Comparison of ENCODE assay signal across 11 mouse cellular contexts in the genomic region with DNA sequence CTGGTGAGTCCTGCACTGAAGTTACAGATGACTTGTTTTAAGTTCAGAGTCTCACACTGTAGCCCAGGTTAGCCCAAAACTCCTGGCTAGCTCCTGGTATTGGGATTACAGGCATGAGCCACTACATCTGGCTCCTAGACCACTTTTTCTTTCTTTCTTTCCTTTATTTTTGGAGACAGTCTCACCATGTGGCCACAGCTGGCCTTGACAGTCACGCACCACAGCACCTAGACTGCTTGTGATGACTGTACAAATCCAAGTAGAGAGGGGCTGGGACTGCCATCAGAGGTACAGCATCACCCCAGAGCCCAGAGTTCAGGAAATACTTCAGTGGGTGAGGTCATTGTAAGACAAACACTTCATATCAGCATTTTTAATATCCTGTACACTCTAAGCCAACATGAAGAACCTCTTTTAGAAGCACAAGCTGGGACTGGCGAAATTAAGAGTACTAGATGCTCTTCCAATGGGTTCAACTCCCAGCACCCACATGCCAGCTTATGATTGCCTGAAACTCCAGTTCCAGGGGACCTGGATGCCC. TPM values are rescaled to one million over a fixed set of nuclear protein-coding genes. Genes with fewer than 3 reads are reported as not detected.
DNase-seq lines count a peak whose midpoint lies in the region; ATAC-seq and TF ChIP-seq lines count a peak whose summit lies in the region.
"Had no signal": no experiment of that assay in that cellular context is flagged by ENCODE, and none has a peak within 500 bp of the region (broad histone marks: within the 10 kb centered on the region; RNA-seq: fewer than 3 reads in every experiment).

No protein-coding gene starts in this region.

- TF ChIP-seq CTCF in lung, adult 2 months (IDR thresholded peaks at IDR 0.05; ENCODE audit: insufficient read depth, low read length), result no peak
- TF ChIP-seq CTCF in layer of hippocampus, adult 2 months (conservative IDR thresholded peaks at IDR 0.05), result no peak

- no peaks in the 10 kb centered on the region for H3K9me3 ChIP-seq in lung, embryonic 16.5 days (ENCODE audit: control insufficient read depth, low read length)
- H3K9me3 ChIP-seq in forebrain, embryonic 15.5 days, result no peaks in the 10 kb centered on the region
- no peaks in the 10 kb centered on the region for H3K9me3 ChIP-seq in liver, embryonic 13.5 days (replicated peaks)
- no peaks in the 10 kb centered on the region for H3K9me3 ChIP-seq in stomach, embryonic 15.5 days

- H3K36me3 ChIP-seq in lung, embryonic 16.5 days (ENCODE audit: control insufficient read depth, insufficient read depth, low read length), result peaks cover 32% of the 10 kb centered on the region
- H3K36me3 ChIP-seq in forebrain, embryonic 15.5 days, result peaks cover 37% of the 10 kb centered on the region
- H3K36me3 ChIP-seq in liver, embryonic 13.5 days, result peaks cover 61% of the 10 kb centered on the region
- peaks cover 36% of the 10 kb centered on the region for H3K36me3 ChIP-seq in stomach, embryonic 15.5 days

- H3K4me3 ChIP-seq in lung, embryonic 16.5 days (ENCODE audit: low read length), result peak overlapping the region; percentile 67; the same call in 1 of the 2 replicates
- no peak overlapping the region for H3K4me3 ChIP-seq in lung, adult 2 months (replicated peaks; ENCODE audit: extremely low read depth, low read depth, low read length)
- peak overlapping the region; percentile 69 for H3K4me3 ChIP-seq in forebrain, embryonic 15.5 days
- peak overlapping the region; percentile 100 for H3K4me3 ChIP-seq in liver, embryonic 13.5 days (replicated peaks)
- peak overlapping the region; percentile 98; the same call in 1 of the 2 replicates for H3K4me3 ChIP-seq in stomach, embryonic 15.5 days (replicated peaks)
- no peak overlapping the region; the same call in 1 of the 2 replicates for H3K4me3 ChIP-seq in layer of hippocampus, adult 2 months

- no peak for DNase-seq in lung, adult 2 months
- no peak for DNase-seq in liver, embryonic 13.5 days
- DNase-seq in layer of hippocampus, adult 9-10 months (ENCODE audit: low spot score), result no peak
- DNase-seq in layer of hippocampus, adult 2 months (ENCODE audit: low spot score in 2 of 2), result no peak
- no peak for DNase-seq in left cerebral cortex, adult 11 months (ENCODE audit: low spot score)
- DNase-seq: adrenal gland, postnatal 25 days had no signal

- peak overlapping the region; percentile 0; the same call in 1 of the 2 replicates for H3K27ac ChIP-seq in lung, embryonic 16.5 days (ENCODE audit: low read length)
- H3K27ac ChIP-seq in forebrain, embryonic 15.5 days (replicated peaks), result no peak overlapping the region
- no peak overlapping the region for H3K27ac ChIP-seq in liver, embryonic 13.5 days
- no peak overlapping the region for H3K27ac ChIP-seq in stomach, embryonic 15.5 days
- no peak overlapping the region for H3K27ac ChIP-seq in layer of hippocampus, adult 2 months

- H3K4me2 ChIP-seq in lung, embryonic 16.5 days (ENCODE audit: low read depth, low read length), result peak overlapping the region; percentile 88
- H3K4me2 ChIP-seq in forebrain, embryonic 15.5 days (replicated peaks), result peak overlapping the region; percentile 93
- H3K4me2 ChIP-seq in liver, embryonic 13.5 days, result peak overlapping the region; percentile 95
- H3K4me2 ChIP-seq in stomach, embryonic 15.5 days, result peak overlapping the region; percentile 92

- H3K9ac ChIP-seq in lung, embryonic 16.5 days (ENCODE audit: low read length), result no peak overlapping the region
- H3K9ac ChIP-seq in forebrain, embryonic 15.5 days (replicated peaks), result no peak overlapping the region
- H3K9ac ChIP-seq in liver, embryonic 13.5 days, result peak overlapping the region; percentile 99; the same call in 1 of the 2 replicates
- H3K9ac ChIP-seq in stomach, embryonic 15.5 days, result no peak overlapping the region

- no peak for TF ChIP-seq POLR2A in lung, adult 2 months (IDR thresholded peaks at IDR 0.05; ENCODE audit: borderline replicate concordance, extremely low read depth, low read depth, low read length)

- H3K27me3 ChIP-seq in lung, embryonic 16.5 days (ENCODE audit: control insufficient read depth, insufficient read depth, low read depth, low read length), result no peaks in the 10 kb centered on the region
- H3K27me3 ChIP-seq in forebrain, embryonic 15.5 days, result no peaks in the 10 kb centered on the region
- H3K27me3 ChIP-seq in liver, embryonic 13.5 days, result no peaks in the 10 kb centered on the region
- no peaks in the 10 kb centered on the region for H3K27me3 ChIP-seq in stomach, embryonic 15.5 days (replicated peaks)

- 40% methylated on average over 2 of the region's 2 CpGs for WGBS in lung, embryonic 16.5 days
- WGBS in lung, adult 2 months, result 25% methylated on average over 2 of the region's 2 CpGs
- WGBS in forebrain, embryonic 15.5 days, result 91% methylated on average over 2 of the region's 2 CpGs
- WGBS in liver, embryonic 13.5 days (ENCODE audit: insufficient replicate concordance), result 82% methylated on average over 2 of the region's 2 CpGs
- WGBS in stomach, embryonic 15.5 days, result 70% methylated on average over 2 of the region's 2 CpGs

- no peak for ATAC-seq in lung, embryonic 16.5 days (ENCODE audit: low read depth)
- no peak for ATAC-seq in forebrain, embryonic 15.5 days (replicated peaks)
- ATAC-seq in liver, embryonic 13.5 days (ENCODE audit: low read depth), result no peak
- no peak for ATAC-seq in stomach, embryonic 15.5 days (ENCODE audit: insufficient read depth, low FRiP score, low read depth)

- H3K4me1 ChIP-seq in lung, embryonic 16.5 days (replicated peaks; ENCODE audit: control insufficient read depth, insufficient read depth, low read length), result peaks cover 16% of the 10 kb centered on the region
- H3K4me1 ChIP-seq in lung, adult 2 months (ENCODE audit: control insufficient read depth, insufficient read depth, low read length), result peaks cover 24% of the 10 kb centered on the region
- peaks cover 35% of the 10 kb centered on the region for H3K4me1 ChIP-seq in forebrain, embryonic 15.5 days
- peaks cover 47% of the 10 kb centered on the region for H3K4me1 ChIP-seq in liver, embryonic 13.5 days (replicated peaks)
- peaks cover 24% of the 10 kb centered on the region for H3K4me1 ChIP-seq in stomach, embryonic 15.5 days

RNA-seq across cellular contexts. Expression of a gene that starts 3.6 kb away (rescaled TPM):
- polyA plus RNA-seq in lung, embryonic 16.5 days (2015; fragmentation: Nextera tagmentation; extraction: Ambion mirVana), result 625 and 662 TPM in 2 replicates
- polyA plus RNA-seq in lung, adult 2 months (2012; rRNA removed), result 138 and 178 TPM in 2 replicates
- polyA plus RNA-seq in forebrain, embryonic 15.5 days (2015; fragmentation: Nextera tagmentation; extraction: Ambion mirVana), result 680 and 683 TPM in 2 replicates
- polyA plus RNA-seq in liver, embryonic 13.5 days (2015; fragmentation: Nextera tagmentation; extraction: Ambion mirVana), result 333 and 391 TPM in 2 replicates
- polyA plus RNA-seq in stomach, embryonic 15.5 days (2015; fragmentation: Nextera tagmentation; extraction: Ambion mirVana), result 503 and 542 TPM in 2 replicates
- total RNA-seq in layer of hippocampus, adult 2 months (2021), result 100 to 1,000 TPM; 229 to 239 TPM

RNA-seq across cellular contexts. Expression of a gene that starts 14.7 kb away (rescaled TPM):
- polyA plus RNA-seq in lung, embryonic 16.5 days (2015; fragmentation: Nextera tagmentation; extraction: Ambion mirVana), result 1.3 and 1.6 TPM in 2 replicates
- polyA plus RNA-seq in lung, adult 2 months (2012; rRNA removed), result 23.8 and 28.3 TPM in 2 replicates
- 7.2 and 10.1 TPM in 2 replicates for polyA plus RNA-seq in forebrain, embryonic 15.5 days (2015; fragmentation: Nextera tagmentation; extraction: Ambion mirVana)
- 0.12 and 0.25 TPM in 2 replicates for polyA plus RNA-seq in liver, embryonic 13.5 days (2015; fragmentation: Nextera tagmentation; extraction: Ambion mirVana)
- 3.3 and 7.2 TPM in 2 replicates for polyA plus RNA-seq in stomach, embryonic 15.5 days (2015; fragmentation: Nextera tagmentation; extraction: Ambion mirVana)
- total RNA-seq in layer of hippocampus, adult 2 months (2021), result 10 to 100 TPM in 1 of 2 experiments, 1 to 10 TPM in 1; 9.9 to 10.5 TPM

RNA-seq across cellular contexts. Expression of a gene that starts 27.3 kb away (rescaled TPM):
- 0.80 and 0.82 TPM in 2 replicates for polyA plus RNA-seq in lung, embryonic 16.5 days (2015; fragmentation: Nextera tagmentation; extraction: Ambion mirVana)
- polyA plus RNA-seq in lung, adult 2 months (2012; rRNA removed), result 0.27 and 0.46 TPM in 2 replicates
- 0.18 TPM in 1 of 2 replicates, not detected in the other for polyA plus RNA-seq in forebrain, embryonic 15.5 days (2015; fragmentation: Nextera tagmentation; extraction: Ambion mirVana)
- polyA plus RNA-seq in liver, embryonic 13.5 days (2015; fragmentation: Nextera tagmentation; extraction: Ambion mirVana), result 0.82 and 1.2 TPM in 2 replicates
- 1.8 TPM in 2 replicates for polyA plus RNA-seq in stomach, embryonic 15.5 days (2015; fragmentation: Nextera tagmentation; extraction: Ambion mirVana)
- total RNA-seq in layer of hippocampus, adult 2 months (2021), result not detected
- total RNA-seq: left cerebral cortex, adult 18-20 months had no signal
- polyA plus RNA-seq: small intestine, adult 2 months had no signal

RNA-seq across cellular contexts. Expression of a gene that starts 30.9 kb away (rescaled TPM):
- polyA plus RNA-seq in lung, embryonic 16.5 days (2015; fragmentation: Nextera tagmentation; extraction: Ambion mirVana), result 43.4 and 43.6 TPM in 2 replicates
- 16.9 TPM in 2 replicates for polyA plus RNA-seq in lung, adult 2 months (2012; rRNA removed)
- 66.2 and 69.2 TPM in 2 replicates for polyA plus RNA-seq in forebrain, embryonic 15.5 days (2015; fragmentation: Nextera tagmentation; extraction: Ambion mirVana)
- polyA plus RNA-seq in liver, embryonic 13.5 days (2015; fragmentation: Nextera tagmentation; extraction: Ambion mirVana), result 24.2 and 27.6 TPM in 2 replicates
- 42.8 and 43.1 TPM in 2 replicates for polyA plus RNA-seq in stomach, embryonic 15.5 days (2015; fragmentation: Nextera tagmentation; extraction: Ambion mirVana)
- total RNA-seq in layer of hippocampus, adult 2 months (2021), result 10 to 100 TPM; 25.0 to 26.2 TPM

RNA-seq across cellular contexts. Expression of a gene that starts 30.9 kb away (rescaled TPM):
- polyA plus RNA-seq in lung, embryonic 16.5 days (2015; fragmentation: Nextera tagmentation; extraction: Ambion mirVana), result 48.3 and 51.2 TPM in 2 replicates
- 46.3 and 55.6 TPM in 2 replicates for polyA plus RNA-seq in lung, adult 2 months (2012; rRNA removed)
- 85.5 and 85.7 TPM in 2 replicates for polyA plus RNA-seq in forebrain, embryonic 15.5 days (2015; fragmentation: Nextera tagmentation; extraction: Ambion mirVana)
- 21.4 and 21.5 TPM in 2 replicates for polyA plus RNA-seq in liver, embryonic 13.5 days (2015; fragmentation: Nextera tagmentation; extraction: Ambion mirVana)
- 41.9 and 44.2 TPM in 2 replicates for polyA plus RNA-seq in stomach, embryonic 15.5 days (2015; fragmentation: Nextera tagmentation; extraction: Ambion mirVana)
- total RNA-seq in layer of hippocampus, adult 2 months (2021), result 10 to 100 TPM; 73.7 to 77.4 TPM

Comparison
In these comparisons a context has a peak if more than half of its experiments do, and no peak if none do; other contexts are left out.
1. H3K4me3 ChIP-seq: peak in lung, embryonic 16.5 days (single experiment), forebrain, embryonic 15.5 days (single experiment), liver, embryonic 13.5 days (single experiment) and stomach, embryonic 15.5 days (single experiment); none in lung, adult 2 months (single experiment) and layer of hippocampus, adult 2 months (single experiment).
2. Peak in every context shown above with its lines, with median percentiles within 50 percentile points of each other: H3K4me2 ChIP-seq.